Mouse (Mus musculus) kidney, postnatal 4 days (tissue): ENCODE measurements at regions not wholly inside any gene's neighbourhood (a gene's known extent, or its start where the extent isn't known, plus 50 kb on each side); places are given as distances from the start of the nearest gene placed in this dataset.

Experiments used
- DNase-seq, 2 experiments: peaks; one replicate each; pipeline ENCODE4 v3.0.0; 2021; ENCODE audit warnings: mixed read lengths in 2 of 2

- DNase-seq, result no peak
Measured at GRCm38 (mm10) chr1:35805546-35805945, 262.7 kb upstream of the Hs6st1 start.

- no peak for DNase-seq
Measured at GRCm38 (mm10) chr1:35806329-35806728, 261.9 kb upstream of the Hs6st1 start.

GRCm38 (mm10) chr1:35806731-35807130, 261.5 kb upstream of the Hs6st1 start:
- no peak for DNase-seq

GRCm38 (mm10) chr1:35808894-35809293, 259.3 kb upstream of the Hs6st1 start:
- no peak for DNase-seq

- DNase-seq, result no peak
Measured at GRCm38 (mm10) chr1:35809341-35809740, 258.9 kb upstream of the Hs6st1 start.

GRCm38 (mm10) chr1:35810571-35811342, 257.4 kb upstream of the Hs6st1 start:
- no peak for DNase-seq

GRCm38 (mm10) chr1:35811380-35811779, 256.8 kb upstream of the Hs6st1 start:
- DNase-seq, result no peak

GRCm38 (mm10) chr1:35811795-35812194, 256.4 kb upstream of the Hs6st1 start:
- DNase-seq, result no peak

- DNase-seq, result peak in 1 of 2 experiments; percentile 12
Measured at GRCm38 (mm10) chr1:35813625-35814024, 254.6 kb upstream of the Hs6st1 start.

GRCm38 (mm10) chr1:35814207-35814606, 254.0 kb upstream of the Hs6st1 start:
- no peak for DNase-seq

GRCm38 (mm10) chr1:35814751-35815150, 253.4 kb upstream of the Hs6st1 start:
- DNase-seq, result no peak

- no peak for DNase-seq
Measured at GRCm38 (mm10) chr1:35821791-35822190, 246.4 kb upstream of the Hs6st1 start.

GRCm38 (mm10) chr1:35822376-35823202, 245.6 kb upstream of the Hs6st1 start:
- no peak for DNase-seq

GRCm38 (mm10) chr1:35823496-35823895, 244.7 kb upstream of the Hs6st1 start:
- DNase-seq, result no peak

- DNase-seq, result no peak
Measured at GRCm38 (mm10) chr1:35823981-35824880, 244.0 kb upstream of the Hs6st1 start.

GRCm38 (mm10) chr1:35825531-35825966, 242.7 kb upstream of the Hs6st1 start:
- peak; percentile 37 to 53 for DNase-seq

- DNase-seq, result no peak
Measured at GRCm38 (mm10) chr1:35826575-35827114, 241.6 kb upstream of the Hs6st1 start.

GRCm38 (mm10) chr1:35827471-35827870, 240.7 kb upstream of the Hs6st1 start:
- DNase-seq, result no peak

GRCm38 (mm10) chr1:35834180-35834579, 234.0 kb upstream of the Hs6st1 start:
- DNase-seq, result no peak

GRCm38 (mm10) chr1:35836552-35836951, 231.6 kb upstream of the Hs6st1 start:
- DNase-seq, result no peak

GRCm38 (mm10) chr1:35838625-35839024, 229.6 kb upstream of the Hs6st1 start:
- no peak for DNase-seq

GRCm38 (mm10) chr1:35839446-35839845, 228.8 kb upstream of the Hs6st1 start:
- DNase-seq, result peak; percentile 61 to 73

GRCm38 (mm10) chr1:35841626-35842025, 226.6 kb upstream of the Hs6st1 start:
- DNase-seq, result no peak
